8 mouse cellular contexts compared by ENCODE assay signal in genomic region chr17:74338937-74339804, GRCm38 (mm10). TPM values are rescaled to one million over a fixed set of nuclear protein-coding genes. Genes with fewer than 3 reads are reported as not detected.
DNase-seq lines count a peak whose midpoint lies in the region; TF ChIP-seq lines count a peak whose summit lies in the region.

Gene Spast, plus strand, starts transcription at chr17:74338987.

- no peaks in the 10 kb centered on the region for H3K9me3 ChIP-seq in hindbrain, embryonic 10.5 days

- WGBS in cerebellum, adult 2 months, result under 1% methylated on average over 87 of the region's 90 CpGs
- WGBS in hindbrain, embryonic 10.5 days, result under 1% methylated on average over 90 of the region's 90 CpGs

- H3K4me1 ChIP-seq in cerebellum, adult 2 months (ENCODE audit: control insufficient read depth, insufficient read depth, low read length), result peaks cover 9% of the 10 kb centered on the region
- peaks cover 37% of the 10 kb centered on the region for H3K4me1 ChIP-seq in hindbrain, embryonic 10.5 days (replicated peaks)

- no peak for TF ChIP-seq POLR2A in cerebellum, adult 2 months (IDR thresholded peaks at IDR 0.05; ENCODE audit: borderline replicate concordance, insufficient read depth, low read length)

- H3K27ac ChIP-seq in cerebellum, adult 2 months (ENCODE audit: insufficient read depth, low read length), result peak within 1 kb of the TSS; percentile 88
- peak within 1 kb of the TSS; percentile 97 for H3K27ac ChIP-seq in hindbrain, embryonic 10.5 days

- peaks cover 16% of the 10 kb centered on the region for H3K36me3 ChIP-seq in hindbrain, embryonic 10.5 days

- DNase-seq in MEL-GATA-1-ER (ENCODE audit: extremely low read depth, low read depth), result peak; percentile 38
- DNase-seq in cerebellum, adult 2 months, result peak; percentile 71 to 81
- peak; percentile 12 to 53 for DNase-seq in frontal cortex, adult 2 months (ENCODE audit: extremely low spot score in 1 of 2, low spot score in 1 of 2)
- no peak for DNase-seq in hindbrain, embryonic 10.5 days (ENCODE audit: low spot score)
- DNase-seq in layer of hippocampus, postnatal 14 days (ENCODE audit: low spot score in 2 of 2), result peak; percentile 55 to 69
- peak; percentile 76 for DNase-seq in lung, postnatal 25 days (ENCODE audit: low spot score)
- DNase-seq in ovary, postnatal 36 days (ENCODE audit: low spot score), result peak; percentile 82
- peak; percentile 68 for DNase-seq in thymus, postnatal 14 days

- H3K4me3 ChIP-seq in cerebellum, adult 2 months (replicated peaks; ENCODE audit: insufficient read depth, low read depth, low read length), result peak within 1 kb of the TSS; percentile 70
- peak within 1 kb of the TSS; percentile 76 for H3K4me3 ChIP-seq in hindbrain, embryonic 10.5 days

- no peak for TF ChIP-seq CTCF in cerebellum, adult 2 months (IDR thresholded peaks at IDR 0.05; ENCODE audit: borderline replicate concordance, insufficient read depth, low read depth, low read length)

- no peaks in the 10 kb centered on the region for H3K27me3 ChIP-seq in cerebellum, adult 2 months (ENCODE audit: control insufficient read depth, insufficient read depth, low read length)
- no peaks in the 10 kb centered on the region for H3K27me3 ChIP-seq in hindbrain, embryonic 10.5 days (ENCODE audit: insufficient read depth, poor library complexity, severe bottlenecking)

RNA-seq across cellular contexts. Expression of gene Spast, which starts in this region (rescaled TPM):
- 24.4 and 24.6 TPM in 2 replicates for polyA plus RNA-seq in cerebellum, adult 2 months (2012; rRNA removed)
- polyA plus RNA-seq in frontal cortex, adult 2 months (2012; rRNA removed), result 28.9 and 29.3 TPM in 2 replicates
- polyA plus RNA-seq in hindbrain, embryonic 10.5 days (2016; fragmentation: Nextera tagmentation; extraction: Ambion mirVana), result 16.4 and 16.8 TPM in 2 replicates
- 10 to 100 TPM; 65.9 to 66.0 TPM for total RNA-seq in layer of hippocampus, postnatal 14 days (2021)
